Mouse (Mus musculus): ENCODE results near the gene Entpd3.

Gene Entpd3

DNA sequence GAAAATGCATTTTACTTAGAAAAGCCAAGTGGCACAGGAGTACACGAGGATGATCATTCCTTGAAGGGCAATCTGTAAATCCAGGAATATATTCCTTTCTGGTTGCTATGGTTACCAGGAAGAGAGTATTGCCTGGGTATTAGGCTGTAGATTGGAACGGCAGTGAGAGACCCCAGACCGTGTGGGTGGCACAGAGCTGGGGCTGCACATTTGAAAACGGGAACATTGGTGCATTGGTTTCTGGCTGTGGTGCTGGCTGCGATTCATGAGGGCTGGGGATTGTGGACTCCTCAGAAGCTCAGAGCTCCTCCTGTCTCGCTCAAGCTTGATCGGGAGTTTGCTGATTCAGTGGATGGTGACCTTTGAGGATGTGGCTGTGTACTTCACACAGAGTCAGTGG is 40.2 kb downstream of the Entpd3 start:
- no peak for DNase-seq (ENCODE audit: low spot score in 2 of 2)

DNA sequence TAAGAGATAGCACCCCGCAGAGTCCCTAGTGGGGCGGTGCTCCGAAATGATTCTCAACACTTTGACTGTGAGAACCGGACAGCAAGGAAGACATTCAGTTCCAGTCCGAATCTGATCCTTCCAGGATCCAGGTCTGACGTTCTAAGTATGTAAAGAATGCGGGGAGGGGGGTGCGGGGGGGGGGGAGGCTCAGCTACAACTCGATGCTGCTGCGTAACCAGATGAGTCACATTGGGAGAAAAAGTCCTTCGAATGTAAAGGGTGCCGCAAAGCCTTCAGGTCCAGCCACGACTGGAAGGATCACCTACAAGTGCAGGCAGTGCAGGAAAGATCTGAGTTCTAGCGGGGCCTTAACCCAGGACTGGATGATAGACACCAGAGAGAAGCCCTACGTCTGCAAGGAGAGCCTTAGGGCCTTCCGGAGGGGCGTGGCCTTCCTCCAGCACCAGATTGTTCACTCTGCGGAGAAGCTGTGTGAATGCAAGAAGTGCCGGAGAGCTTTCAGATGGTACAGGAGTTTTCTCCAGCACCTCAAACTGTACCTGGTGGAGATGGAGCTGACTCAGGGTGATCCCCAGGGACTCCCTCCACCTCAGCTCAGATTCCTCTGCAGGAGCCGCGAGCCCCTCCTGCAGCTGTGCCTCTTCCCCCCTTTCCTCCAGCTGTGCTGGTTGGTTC is 42.5 kb downstream of the Entpd3 start:
- peak; percentile 62 to 64 for DNase-seq (ENCODE audit: low spot score in 2 of 2)

DNA sequence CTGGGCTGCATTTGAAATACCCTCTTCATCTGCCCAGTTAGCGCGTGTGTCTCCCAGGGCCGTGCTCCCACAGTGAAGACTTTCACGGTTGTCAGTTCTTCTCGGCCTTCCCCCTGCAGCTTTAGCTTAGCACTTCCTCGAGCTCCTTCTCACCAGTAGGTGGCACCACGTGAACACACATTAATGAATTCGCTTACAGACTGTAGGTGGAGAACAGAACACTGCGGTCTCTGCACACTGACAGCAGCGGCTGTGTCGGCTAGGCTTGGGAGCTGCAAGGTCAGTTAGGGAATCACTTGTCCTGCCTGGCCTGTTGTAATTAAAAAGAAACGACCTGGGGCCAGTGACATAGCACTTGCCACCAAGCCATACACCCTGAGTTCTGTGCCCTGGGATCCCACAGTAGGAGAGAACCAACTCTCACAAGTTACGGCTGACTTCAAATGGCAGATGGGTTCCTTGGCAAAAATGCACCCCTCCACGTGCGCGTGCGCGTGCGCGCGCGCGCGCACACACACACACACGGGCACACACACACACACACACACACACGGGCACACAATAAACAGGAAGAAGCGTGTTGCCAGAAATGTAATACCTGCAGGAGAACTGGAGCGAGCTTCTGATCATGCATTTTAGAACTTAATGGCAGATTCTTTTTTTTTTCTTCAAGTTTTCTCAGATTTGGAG is 43.1 kb downstream of the Entpd3 start:
- peak; percentile 88 to 91 for DNase-seq (ENCODE audit: low spot score in 2 of 2)

DNA sequence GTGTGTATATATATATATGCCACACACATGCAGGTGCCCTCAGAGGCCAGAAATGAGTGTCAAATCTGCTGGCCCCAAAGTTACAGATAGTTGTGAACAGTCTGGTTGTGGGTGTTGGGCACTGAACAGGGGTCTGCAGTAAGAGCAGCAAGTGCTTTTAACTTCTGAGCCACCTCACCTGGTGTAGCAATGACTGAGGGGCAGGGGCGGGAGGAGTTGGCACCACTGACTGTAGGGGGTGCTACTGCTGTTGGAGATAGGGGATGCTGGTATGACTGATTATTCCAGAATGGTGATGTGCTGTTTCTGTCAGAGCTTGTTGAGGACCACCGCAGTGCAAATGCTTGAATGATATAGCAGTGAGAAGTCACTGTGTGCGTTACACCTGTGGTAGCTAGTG is 43.7 kb downstream of the Entpd3 start:
- DNase-seq (ENCODE audit: low spot score in 2 of 2) = peak; percentile 29 to 32

DNA sequence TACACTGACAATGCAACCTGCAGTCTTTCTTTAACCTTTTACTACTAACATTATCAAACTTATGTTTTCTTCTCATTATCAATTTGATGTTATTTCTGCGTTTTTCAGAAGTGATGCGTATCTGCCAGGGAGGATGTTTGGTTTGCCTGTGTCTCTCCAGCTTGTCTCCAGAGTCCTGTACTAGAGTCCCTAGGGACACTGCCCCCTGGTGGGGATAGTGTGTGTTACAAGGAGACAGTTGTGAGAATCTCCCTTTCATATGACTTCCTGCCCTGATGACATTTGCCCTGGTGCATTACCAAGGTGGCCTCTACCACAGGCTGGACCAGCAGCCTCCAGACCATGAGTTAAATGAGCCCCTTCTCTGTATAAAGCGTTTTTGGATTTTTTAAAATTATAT is 46.9 kb downstream of the Entpd3 start:
- peak; percentile 63 to 88 for DNase-seq (ENCODE audit: low spot score in 2 of 2)

DNA sequence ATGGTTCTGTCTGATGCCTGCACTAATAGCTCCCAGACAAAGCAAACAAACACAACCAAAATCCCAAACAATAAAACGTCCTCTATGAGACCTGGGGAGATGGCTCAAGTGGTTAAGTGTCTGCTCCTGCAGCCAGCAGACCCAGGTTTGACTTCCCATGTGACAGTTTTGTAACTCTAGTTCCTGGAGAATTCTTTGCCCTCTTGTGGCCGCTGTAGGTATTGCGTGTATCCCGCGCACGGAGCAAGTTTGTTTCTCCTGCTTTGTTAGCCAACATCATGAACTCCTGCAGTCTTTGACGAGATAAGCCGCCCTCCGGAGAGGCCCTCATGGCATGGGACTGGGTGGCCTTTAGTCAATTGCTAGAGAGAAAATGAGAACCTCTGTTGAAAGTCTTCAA is 51.9 kb downstream of the Entpd3 start:
- peak; percentile 42 to 77 for DNase-seq (ENCODE audit: low spot score in 2 of 2)

DNA sequence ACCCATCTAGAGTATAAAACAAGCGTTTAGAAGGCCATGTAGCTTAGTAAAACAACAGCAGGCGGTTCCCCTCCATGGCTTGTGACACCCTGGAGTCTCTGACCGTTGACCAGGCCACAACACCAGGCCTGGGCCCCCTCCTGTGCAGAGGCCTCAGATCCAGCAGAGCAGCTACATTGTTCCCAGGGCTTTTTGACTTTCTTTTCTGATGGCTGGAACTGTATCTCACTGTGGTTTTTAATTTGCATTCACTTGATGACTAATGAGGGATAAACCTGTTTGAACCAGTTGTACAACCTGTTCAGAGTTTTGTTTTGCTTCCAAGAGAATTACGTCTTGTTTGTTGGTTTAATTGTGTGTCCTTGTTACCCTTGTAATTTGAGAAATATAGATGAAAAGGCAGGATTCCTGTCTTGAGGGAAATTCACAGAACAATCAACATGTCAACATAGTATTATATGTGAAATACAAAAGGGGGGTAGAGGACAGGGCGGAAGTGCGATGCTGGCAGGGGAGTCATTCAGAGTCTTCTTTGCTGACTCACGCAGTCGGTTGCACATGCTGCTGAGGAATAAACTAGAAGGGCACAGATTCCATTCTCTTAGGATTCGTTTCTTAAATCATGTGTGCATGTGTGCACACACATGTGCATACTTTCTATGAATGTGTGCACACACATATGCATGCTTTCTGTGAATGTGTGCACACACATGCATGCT is 53.9 kb downstream of the Entpd3 start:
- no peak for DNase-seq (ENCODE audit: low spot score in 2 of 2)

DNA sequence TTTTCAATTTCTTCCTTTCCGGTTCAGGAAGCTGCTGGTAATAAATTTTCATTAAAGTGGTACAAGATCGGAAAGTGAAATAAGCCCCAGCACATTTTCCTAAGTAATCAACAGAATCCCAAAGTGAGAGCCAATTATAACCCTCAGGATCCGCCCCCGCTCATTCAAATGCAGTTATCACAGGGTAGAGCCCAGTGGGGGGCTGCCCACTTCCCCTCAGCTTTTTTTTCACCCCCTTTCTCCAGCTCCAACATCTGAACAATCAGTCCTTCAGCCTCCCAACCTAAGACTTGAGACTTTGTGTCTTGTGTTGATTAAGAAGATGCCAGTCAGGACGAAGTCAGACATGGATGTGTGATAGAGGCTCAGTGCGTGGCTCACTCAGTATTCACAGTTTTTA is 55.2 kb downstream of the Entpd3 start:
- no peak for DNase-seq (ENCODE audit: low spot score in 2 of 2)

DNA sequence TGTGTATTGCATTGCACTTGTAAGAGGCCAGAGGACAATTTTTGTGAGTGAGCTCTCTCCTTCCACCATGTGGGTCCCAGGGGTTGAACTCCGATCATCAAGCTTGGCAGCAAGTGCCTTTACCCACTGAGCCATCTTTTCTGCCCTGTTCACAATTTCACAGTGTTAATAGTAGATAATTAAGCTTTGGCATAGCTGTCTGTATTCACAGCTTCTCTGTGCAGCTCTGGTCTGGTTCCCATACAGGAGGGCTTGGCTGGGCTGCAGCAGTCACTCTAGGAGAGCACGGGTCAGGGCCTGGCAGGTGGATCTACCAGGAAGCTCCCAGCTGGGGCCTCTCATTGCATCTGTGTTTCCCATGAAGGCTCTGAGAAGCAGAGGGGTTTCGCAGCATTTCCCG is 55.7 kb downstream of the Entpd3 start:
- no peak for DNase-seq (ENCODE audit: low spot score in 2 of 2)

DNA sequence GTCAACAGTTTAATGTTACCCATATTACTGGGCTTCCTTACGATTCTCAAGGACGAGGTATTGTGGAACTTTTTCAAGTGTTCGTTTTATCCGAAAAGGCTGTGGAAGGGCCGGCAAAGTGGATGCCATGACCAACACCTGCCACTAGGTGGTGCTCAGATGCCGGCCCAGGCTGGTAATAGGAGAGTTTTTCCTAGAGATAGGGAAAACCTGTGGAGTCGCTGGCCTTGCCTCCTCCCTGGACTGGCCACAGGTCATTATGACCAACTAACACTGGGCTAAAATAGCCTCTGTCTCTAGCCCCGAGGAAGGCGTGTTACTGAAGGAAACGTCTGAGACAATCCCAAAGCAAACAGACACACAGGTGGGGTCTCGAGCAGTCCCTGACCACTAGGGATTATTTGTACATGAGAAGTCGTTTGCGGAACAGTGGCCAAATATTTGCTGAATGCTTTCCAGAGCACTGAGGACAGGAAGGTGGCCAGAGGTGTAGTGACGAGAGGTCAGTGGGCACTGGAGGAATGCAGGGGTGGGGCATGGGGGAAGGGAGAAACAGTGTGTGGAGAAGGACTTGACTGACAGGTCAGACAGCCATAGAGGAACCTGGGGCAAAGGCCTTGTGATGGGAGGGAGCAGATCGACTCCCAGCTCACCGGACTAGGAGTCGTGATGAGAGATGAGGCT is 62.0 kb downstream of the Entpd3 start:
- DNase-seq (ENCODE audit: low spot score in 2 of 2) = peak in 1 of 2 experiments; percentile 50

DNA sequence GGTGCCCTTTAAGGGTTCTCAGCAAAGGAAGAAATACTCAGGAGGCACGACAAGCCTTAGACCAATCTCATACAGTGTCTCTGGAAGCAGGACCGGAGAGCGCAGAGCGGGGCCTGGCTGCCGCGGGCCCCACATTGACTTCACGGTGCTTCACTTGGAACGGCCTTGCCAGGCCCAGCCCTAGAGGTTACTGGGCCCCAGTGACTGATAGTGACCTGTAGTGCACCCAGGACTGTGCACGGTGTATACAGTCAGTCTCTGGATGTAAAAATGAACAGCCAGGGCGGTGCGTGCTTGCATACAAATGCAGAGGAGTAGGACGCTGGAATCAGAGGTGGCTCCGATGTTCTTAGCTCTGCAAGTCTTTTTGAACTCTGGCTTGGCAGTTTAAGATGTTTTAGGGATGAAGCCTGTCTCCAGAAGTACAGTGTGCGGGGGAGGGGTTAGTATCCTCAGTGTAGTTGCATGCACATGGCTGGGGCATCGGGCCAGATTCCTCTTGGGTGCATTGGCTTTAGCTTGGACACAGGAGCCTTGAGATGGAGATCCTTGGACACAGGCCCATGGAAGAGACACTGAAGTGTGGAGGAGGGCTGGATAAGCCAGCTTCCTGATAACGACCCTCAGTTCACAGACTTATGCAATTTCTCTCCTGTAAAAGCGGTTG is 62.7 kb downstream of the Entpd3 start:
- no peak for DNase-seq (ENCODE audit: low spot score in 2 of 2)

DNA sequence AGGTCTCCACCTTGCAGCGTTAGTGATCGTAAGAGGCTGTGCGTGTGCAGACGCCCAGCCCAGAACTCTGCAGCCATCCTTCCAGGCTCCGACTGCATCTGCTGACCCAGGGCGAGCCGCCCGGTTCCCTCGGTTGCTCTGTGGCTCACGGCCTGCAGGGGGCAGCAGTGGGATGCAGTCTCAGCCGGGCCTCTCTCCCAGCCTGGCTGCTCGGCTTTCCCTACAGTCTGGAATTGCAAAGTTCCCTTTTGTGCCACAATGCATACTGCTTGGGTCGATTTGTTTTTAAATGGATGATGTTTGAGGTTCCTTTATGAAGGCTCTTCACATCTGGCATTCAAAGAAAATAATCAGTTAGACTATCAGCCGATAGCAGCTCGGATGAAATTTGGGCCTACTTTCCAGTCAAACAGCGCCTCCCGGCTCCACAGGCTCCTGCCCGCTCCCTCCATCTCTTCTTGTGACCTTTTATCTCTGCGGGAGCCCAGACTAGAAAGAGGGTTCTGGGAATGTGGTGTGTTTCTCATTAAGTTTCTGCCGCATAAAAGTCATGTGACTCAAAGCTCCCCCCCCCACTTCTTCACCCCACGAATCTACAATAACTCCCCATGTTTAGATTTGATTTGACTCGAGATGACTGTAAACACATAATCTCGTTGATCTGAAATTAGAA is 63.4 kb downstream of the Entpd3 start:
- peak; percentile 33 to 74 for DNase-seq (ENCODE audit: low spot score in 2 of 2)

DNA sequence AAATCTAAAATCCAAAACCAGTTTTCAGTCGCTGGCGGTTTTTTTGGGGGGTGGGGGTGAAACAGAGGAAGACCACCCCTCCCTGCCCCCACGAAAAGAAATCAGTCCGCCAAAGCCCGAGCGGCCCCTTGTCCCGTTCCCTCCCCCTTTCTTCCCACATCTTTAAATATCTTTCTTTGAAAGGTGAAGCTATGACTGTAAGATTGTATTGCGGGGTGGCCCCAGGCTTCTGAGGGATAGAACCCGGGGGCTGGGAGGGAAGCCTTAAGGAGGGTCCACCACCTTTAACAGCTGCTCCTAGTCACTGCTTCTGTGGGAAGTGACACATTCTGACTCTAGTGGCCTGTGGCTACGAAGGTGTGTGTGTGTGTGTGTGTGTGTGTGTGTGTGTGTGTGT is 63.9 kb downstream of the Entpd3 start:
- no peak for DNase-seq (ENCODE audit: low spot score in 2 of 2)

DNA sequence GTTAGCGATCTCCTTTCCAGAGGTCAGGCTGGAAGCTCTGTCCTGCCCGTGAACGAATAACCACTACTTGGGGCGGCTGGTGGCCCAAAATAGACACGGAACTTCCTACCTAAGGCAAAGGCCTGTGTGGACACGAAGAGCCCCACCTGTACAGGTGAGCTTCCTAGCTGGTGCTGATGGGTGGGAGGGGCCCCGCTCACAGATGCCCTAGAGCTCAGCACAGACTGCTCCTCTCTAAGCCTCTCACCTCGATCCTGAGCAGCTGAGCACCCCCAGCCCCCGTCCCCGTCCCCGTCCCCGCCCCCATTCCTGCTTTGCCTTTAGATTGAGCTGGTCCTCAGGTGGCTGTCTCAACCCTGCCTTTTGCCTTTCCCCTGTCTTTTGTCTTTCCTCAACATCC is 64.3 kb downstream of the Entpd3 start:
- DNase-seq (ENCODE audit: low spot score in 2 of 2) = no peak

DNA sequence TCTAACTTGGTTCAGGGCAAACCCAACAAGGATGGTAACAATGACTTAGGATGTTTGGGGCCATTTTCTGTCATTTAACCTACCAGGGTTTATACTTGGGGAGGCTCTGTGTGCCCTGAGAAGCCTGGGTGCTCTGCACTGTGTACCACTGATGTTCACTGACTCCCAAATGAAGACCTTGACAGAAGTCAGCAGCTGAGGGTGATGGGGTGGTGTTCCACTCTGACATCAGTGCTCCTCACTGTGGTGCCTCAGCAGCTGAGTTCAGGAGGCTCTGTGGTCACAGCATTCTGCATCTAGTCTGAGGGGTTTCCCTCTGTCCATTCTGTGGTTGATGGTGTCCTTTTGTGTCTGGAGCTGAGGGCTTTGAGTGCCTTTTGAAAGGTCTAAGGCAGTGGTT is 71.4 kb downstream of the Entpd3 start:
- DNase-seq (ENCODE audit: low spot score in 2 of 2) = no peak

DNA sequence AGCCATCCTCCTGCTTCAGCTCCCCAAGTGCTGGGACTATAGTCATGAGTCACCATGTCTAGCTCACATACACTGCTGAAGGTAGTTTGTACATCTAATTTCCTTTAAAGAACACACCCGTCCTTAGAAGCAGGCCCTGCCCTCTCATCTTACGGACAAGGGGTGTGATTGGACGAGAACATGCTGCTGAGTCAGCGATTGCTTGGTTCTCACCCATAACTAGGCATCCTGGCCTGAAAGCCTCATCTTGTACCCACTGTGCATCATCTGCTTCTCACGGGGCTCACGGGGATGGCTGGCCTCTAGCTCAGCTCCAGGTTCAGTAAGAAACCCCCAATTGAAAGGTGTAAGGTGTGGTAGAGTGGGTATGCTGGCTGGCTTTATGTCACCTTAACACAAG is 74.4 kb downstream of the Entpd3 start:
- DNase-seq (ENCODE audit: low spot score in 2 of 2) = no peak
